Mouse (Mus musculus) cerebellum, adult 8-10 months (tissue): ENCODE measurements at regions not wholly inside any gene's neighbourhood (a gene's known extent, or its start where the extent isn't known, plus 50 kb on each side); places are given as distances from the start of the nearest gene placed in this dataset.

Experiments
- DNase-seq: peaks from one replicate; pipeline ENCODE4 v3.0.0; 2022

DNA sequence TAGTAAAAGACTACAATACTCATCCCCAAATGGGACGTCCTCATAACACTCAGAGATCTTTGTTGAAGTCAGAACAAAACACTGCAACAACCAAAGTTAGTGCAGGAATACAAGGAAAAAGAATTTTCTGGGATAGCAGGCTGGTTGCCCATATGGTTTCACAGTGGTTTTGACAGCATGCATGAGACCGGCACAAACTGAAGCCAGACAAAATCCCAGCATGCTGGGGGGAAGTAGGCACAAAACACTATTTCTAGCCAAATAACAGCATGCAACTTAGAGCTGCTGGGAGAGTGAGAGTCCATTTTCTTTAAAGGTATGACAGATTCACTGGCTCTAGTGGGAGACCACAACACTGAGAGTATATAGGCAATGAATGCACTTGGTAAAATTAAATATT, 619.1 kb upstream of the Manea start:
- DNase-seq: peak; percentile 29

DNA sequence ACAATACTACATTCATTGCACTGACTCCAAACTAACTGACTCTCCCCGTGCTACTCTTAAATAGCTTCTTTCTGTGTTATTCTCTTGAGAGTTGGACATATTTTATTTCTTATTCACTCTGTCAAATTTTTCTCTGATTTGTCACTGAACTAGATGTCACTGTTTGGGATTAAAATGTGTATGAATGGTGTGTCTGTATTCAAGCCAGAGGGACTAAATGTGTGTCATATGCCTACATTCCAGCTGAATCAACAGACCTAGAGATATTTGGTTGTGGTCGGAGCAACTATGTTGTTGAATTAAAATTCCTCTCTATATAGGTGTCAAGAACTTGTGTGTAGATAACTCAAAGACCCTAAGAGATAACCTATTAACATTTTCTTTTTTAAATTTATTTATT, 618.2 kb upstream of the Manea start:
- no peak for DNase-seq

DNA sequence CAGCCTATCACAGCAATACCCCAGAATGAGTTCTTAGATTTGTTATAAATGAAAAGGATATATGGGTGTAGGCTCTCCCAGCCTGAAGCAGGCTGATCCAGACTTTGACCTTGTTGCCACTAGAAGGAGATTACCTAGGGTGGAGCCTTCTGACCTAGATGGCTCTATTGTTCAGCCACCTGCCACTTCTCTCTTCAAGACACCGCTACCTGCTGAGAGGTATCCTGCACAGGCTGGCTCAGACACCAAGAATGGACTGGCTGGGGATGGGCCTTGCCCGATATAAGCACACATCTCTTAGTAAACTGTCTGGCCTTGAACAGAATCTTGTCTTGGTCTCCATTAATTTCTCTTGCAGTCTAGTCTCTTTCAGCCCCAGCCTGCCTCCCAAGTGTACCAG, 597.9 kb upstream of the Manea start:
- no peak for DNase-seq

DNA sequence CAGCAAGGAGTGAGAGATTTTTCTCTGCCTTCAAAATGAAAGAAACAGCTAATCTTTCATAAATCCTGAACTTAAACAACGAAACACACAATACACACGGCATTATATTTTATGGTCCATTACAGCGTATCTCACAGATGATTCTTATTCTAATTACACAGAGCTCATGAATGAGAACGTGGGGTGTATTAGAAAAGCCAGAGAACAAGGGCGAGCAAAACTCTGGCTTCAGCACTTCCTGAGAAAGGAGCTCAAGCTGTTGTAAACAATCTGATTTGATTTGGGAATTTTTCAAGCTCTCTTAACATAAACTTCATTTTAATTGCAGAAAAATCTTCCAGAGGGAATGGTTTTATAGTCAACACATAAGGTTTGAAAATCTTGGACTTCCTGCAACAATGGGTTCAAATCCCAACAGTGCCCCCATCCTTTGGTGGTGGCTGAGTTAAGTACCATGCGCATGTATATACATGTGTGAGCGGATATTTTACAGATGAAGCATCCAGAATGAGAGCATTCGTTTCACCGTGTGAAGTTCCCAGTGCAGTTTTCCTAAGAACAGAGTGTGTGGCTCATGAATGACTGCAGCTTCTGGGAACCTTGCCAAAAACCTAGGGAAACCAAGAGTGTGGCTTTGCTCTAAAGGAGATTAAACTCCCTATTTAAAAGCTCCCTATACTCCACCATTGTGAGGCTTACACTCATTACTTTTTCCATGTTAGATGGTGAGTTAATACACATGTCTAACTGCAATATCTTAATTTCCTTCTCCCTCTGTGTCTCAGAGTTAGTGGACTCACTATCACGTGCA, 587.5 kb upstream of the Manea start:
- DNase-seq: peak; percentile 6

DNA sequence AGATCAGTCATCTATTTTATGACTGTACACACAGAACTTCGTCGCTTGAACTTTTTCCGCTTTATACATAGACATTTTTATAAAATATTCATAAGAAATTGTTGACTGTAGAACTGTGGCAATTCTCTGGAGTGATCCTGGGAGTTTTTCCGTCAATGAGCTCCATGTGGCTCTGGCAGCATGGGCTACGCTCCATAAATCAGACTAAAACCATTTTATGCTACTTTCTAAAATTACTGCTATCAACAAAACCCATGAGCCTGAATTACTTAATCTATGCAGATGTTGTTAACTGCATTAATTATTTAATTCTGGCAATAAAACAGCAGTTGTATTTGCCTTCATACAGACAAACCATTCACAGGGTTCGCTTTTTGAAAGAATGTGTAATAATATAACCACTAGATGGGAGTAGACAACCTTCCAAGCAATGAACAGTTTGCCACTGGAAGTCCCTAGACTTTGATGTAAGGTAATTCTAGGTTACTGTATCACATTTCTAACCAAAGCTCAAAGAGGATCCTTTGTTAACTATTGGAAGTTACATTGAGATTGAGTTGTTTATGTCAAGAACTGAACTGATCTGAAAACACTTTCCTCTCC, 583.3 kb upstream of the Manea start:
- no peak for DNase-seq

DNA sequence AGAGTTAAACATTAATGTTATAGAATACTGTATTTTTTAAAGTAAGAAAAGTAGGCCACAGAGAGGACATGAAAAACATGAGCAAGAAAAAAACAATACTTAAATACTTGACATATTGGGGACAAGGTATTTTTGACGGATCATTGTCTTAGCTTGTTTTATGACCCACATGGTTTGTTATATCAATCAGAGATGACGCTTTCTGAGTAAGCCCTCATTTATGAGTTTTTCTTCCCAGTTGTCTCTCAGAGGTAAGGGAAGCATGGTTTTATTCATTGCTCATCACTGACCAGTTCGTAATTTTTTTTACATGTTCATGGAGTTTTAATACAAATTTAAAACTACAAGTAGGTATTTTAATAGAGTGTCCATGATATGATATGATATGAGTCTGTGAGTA, 579.4 kb upstream of the Manea start:
- DNase-seq: no peak

DNA sequence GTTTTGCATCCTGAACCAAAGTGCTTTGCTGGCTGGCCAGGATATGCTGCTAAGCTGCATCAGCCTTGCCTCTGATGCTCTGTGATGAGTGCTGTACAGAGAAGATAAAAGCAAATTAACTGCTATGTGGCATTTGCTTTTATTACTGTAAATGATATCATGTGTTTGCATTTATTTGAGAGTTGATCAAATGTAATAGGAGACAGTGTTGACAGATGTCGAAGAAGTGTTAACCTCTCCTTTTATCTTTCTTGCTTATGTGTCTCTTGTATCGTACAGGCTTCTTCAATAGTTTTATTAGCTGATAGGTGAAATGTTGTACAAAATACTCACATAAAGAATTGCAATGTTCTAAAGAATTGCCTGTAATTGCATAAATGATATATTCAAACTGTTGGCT, 541.8 kb upstream of the Manea start:
- no peak for DNase-seq

DNA sequence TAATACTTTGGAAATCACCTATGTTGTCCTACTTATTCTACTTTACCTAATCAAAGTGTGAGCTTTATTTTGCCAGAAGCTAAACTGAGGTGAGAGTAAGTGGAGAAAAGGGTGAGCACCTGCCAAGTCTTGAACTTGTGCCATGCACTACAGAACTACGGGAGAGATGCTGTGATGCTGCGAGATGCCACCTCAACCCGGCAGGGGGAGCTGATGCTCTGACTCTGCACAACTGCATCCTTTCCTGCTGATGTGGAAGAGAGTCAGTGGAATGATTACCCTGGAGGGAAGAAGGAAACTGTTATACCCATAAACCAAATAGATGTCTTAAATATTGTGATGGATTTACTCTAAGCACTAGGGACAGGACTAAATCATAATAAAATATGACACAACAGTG, 532.3 kb upstream of the Manea start:
- no peak for DNase-seq

DNA sequence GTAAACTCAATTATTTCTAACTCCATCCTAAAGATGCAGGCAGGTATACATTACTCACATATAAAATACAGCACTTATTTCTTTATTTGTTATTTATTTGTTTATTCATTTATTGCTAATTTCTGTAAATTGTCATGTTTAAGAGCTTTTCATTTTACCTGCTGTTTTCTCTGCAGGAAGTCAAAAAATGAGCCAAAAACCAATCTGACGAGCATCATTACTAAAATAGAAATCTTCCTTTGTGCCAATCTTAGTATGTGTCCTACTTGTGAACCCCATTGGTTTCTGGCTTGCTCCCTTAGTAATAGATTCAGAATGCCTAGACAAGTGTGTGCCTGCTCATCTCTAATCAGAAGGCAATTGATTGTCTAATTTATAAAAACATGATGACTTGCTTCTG, 495.1 kb upstream of the Manea start:
- DNase-seq: no peak

DNA sequence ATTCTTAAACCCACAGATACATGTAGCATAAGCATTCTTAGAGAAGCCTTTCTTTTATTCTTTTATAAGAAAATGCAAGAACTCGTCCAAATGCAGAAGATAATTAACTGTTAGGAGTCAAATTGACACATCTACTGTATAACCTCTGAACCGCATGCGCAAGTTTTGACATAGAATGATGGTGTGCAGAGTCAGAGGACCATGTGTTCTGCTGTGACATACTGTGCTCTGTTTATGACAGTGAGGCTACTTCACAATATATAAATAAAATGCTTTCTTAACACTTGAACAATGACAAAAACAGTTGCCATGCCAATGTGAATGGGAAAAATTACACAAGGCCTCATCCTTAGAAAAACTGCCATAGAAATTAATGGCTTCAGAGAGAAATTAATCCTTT, 454.1 kb upstream of the Manea start:
- no peak for DNase-seq

DNA sequence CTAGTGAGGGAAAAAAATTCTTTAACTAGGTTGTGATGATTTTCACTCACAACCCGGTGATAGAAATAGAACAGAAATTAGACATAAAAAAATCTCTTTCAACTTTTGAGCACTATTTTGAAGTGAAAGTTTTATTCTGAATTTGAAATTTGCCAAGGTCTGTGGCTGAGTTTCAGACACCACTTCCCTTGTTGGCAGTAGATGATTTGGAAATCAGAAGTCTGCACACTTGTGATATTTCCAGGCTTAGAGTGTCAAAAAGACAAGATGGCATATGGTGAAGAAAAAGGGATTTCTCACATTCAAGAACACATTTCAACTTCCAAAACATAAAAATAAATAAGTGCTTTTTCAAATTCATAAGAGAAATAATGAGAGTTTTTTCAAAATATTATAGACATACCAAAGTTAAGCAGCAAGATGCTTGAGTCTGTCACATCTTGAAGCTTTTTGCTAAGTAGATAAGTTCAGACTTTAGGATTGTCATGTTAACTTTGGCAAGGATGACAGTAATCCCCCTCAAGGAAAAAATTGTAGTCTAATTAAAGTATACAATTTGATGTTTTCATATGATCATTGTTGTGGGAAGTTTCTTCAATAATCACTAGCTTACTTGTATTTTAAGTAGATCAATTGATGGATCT, 446.6 kb upstream of the Manea start:
- DNase-seq: no peak

DNA sequence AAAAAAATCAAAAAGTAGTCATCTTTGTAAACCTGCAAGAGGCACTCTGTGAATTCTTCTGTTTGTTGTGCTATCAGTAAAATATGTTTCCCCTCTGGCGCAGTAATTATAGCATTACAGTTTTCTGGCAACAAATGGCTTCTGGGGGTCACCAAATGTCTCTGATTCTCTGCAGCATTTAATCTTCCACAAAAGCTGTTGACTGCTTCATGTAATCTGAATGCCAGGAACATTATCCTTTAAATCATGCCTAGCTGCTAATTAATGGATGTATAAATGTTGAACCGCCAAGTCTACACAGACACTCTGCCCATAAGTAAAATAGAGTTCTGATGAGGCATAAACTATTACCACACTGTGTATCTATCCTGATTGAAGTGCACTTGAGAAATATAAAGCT, 421.2 kb upstream of the Manea start:
- no peak for DNase-seq

DNA sequence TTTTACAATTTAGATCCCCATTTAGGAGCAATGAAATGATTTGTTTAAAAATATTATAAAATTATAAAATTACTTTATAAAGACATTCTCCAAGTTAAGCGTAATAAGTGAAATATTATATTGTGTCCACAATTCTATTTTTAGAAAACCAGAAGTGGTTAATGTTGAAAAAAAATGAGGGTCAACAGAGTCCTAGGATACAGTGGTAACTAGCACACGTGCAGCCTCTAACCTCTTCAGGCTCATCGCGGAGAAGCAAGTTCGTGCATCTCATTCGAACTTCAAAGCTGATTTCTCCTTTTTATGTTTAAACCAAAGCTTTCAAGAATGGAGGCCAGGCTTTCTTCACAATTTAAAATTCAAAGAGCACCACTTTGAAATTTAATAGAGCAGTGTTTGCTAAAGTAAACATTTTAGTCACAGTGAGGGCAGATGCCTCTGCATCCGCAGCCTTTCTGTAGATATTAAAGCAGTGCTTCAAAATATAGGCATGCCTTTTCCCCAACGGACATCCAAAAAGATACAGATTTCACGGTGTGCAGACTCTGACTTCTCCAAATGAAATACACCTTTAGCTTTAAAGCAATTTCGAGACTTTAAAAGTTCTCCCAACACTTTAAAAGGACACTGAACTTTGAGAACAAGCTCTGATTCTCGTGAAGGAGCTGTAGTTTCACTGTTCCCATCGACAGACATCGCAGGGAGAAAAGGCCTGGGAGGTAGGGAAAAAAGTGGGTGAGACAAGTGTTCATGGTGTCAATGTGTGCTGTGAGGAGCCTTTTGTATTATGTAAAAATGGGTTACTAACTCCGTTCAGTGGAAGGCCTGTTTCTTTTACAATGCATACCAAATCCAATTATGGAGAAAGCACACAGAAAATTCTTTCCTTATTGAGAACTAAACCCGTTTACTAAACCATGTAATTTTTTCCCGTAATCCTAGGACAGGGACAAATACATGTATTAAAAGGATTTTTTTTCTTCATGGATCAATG, 419.8 kb upstream of the Manea start:
- no peak for DNase-seq

DNA sequence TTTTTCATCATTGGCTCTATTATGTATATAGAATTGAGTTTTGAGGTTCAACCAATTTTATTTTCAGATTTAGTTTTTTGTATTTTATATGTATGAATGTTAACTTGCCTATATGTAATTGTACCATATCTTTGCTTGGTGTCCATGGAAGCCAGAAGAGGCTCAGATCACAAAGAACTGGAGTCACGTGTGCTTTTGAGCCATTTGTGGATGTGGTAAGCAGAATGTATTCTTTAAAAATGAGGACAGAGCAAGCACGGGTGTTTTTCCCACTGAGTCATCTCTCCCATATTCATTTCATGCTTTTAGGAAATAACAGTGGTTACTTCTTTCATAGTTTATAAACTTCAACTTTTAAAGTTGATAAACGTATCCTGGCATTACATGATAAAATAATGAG, 394.1 kb upstream of the Manea start:
- no peak for DNase-seq

DNA sequence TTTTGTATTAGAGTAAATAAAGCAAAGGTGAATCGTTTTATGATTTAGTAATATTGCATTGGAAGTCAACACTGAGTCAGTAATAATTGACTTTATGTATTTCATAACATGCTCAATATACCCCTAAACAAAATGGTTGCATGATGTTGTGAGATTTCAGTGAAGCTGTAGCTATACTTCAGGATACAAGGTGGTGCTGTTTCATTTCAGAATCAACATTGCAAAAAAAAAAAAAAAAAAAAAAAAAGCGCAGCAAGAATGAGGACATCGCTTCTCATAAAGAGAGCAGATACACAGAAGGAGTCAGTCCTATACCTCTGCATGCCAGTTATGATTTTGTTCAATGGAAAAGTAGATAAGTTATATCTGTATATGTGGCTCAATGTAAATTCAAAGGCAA, 389.7 kb upstream of the Manea start:
- DNase-seq: no peak

DNA sequence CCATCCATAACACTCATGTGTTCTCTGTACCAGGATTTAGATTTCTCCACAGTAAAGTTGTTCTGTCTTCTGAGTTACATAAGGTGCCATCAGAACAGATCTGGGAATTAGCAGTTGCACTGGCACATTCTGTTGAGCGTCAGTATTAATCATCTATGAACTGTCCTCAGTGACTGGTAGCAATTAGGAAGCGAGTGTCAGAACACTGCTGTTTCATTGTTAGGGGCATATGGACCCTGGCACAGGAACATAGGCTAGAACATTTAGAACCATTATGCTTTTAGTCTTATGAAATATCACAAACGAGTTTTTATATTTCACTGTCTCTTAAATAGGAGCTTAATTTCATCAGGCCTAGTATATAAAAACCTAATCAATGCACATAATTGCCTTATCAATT, 367.7 kb upstream of the Manea start:
- no peak for DNase-seq

DNA sequence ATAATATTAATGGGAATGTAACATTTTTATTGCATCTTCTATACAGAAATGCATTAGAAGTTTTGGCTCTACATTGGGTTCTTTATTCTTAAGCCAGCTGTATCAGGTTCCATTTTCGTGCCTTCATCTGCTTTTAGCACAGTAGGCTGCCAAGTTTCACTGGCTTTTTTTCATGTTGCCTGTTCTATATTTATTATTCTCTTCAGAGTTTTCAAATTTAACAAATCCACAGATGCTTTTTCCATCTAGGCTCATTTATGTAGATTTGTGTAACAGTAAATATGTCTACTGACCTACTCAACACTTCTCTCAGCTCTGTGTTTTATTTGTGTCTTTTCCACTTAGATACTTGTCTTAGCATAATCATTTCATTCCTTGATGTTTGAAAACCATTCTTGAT, 363.3 kb upstream of the Manea start:
- no peak for DNase-seq

DNA sequence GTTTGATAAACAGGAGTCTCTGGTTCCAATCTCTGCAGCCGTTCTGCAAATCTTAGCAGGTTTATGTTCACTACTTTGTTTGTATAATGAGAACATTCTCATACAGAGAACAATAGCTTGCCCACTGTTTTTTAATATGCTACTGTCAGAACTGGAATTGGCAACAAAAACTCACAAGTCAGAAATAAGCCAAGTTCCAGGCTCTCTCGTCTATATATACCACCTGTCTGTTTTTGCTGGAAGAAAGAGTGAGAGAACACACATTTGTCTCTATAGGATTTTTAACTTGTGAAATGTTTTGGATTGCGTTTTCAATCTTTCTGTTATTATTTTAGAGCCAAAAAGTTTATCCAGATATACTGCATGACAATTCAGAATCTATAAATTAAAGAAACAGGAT, 349.3 kb upstream of the Manea start:
- DNase-seq: no peak
